Mouse (Mus musculus): ENCODE measurements around the gene Chchd4.

DNA sequence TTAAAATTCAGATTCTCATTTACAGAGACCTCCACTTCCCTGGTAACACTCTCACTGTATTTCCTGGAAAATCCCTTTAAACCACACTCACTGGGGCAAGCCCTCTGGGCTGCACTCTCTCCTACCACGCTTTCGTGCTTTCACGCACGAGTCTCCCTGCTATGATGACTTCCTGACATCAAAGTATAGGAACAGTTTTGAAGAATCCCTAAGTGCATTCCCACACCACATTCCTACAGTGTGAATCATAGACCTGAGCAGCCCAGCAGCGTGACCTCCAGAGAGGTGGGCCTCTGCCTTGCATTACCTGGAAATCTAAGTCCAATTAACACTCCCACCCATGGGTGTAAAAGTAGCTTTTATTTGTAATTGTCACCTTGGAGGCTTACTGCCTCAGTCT, 18.8 kb downstream of the Chchd4 start:
- no peak for TF ChIP-seq CTCF (IDR thresholded peaks at IDR 0.05; ENCODE audit: control insufficient read depth, insufficient read depth, low read length)
- TF ChIP-seq POLR2A (IDR thresholded peaks at IDR 0.05; ENCODE audit: borderline replicate concordance, control insufficient read depth, low read depth, low read length) = no peak

Measured in bone marrow, adult 2 months (tissue).